Mouse (Mus musculus): Measurements from ENCODE around the gene Dio2. TPM values are rescaled to one million over a fixed set of nuclear protein-coding genes. Genes with fewer than 3 reads are reported as not detected.

The Dio2 gene
- 36.9 TPM for polyA plus RNA-seq (2015; fragmentation: Illumina TruSeq; extraction: RNeasy Lipid Tissue Mini Kit (QIAGEN cat#74804); ENCODE audit: low read depth, low replicate concordance)

DNA sequence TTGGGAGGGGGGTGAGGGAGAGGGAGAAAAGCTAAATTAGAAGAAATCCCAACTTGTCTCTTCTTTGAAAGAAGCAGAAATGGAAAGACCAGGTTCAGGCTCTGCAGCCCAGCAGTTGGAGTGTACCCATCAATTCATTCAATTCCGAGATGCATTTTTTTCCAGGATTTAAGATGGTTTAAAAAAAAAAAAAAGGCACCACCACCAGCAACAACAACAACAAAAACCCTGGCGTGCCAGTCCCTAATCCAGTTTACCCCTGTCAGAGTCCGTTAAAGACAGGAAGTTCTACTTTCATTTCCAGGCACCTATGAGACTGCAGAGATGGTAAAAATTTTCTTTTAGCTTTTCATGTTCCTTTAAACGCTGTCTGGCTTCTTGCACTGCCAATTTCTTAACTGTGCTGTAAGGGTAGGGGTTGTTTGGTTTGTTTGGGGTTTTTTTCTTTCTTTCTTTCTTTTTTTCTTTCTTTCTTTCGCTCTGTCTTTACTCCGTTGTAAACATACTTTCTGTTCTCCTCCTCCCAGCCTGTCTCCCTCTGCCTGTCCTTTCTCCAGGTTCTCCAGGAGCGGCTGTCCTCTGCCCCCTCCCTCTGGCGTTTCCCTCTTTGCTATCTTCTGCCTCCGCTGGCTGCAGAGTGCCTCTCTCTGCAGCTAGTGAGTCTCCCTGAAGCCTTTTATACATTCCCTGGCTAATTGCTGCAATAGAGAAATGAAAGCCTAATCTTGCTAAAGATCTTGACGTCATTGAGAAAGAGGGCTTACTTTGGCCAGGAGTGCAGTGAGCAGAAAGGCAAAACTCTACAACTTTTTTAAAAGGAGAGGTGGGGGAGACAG lies at the start of gene Dio2:
Dio2 (minus strand) TSS at position 51 of the 836 bp plus-strand sequence.

Measured in brain, adult 10 weeks (tissue).